Mouse (Mus musculus) MEL (cell line): ENCODE measurements around the gene Itga11. TPM values are rescaled to one million over a fixed set of nuclear protein-coding genes. Genes with fewer than 3 reads are reported as not detected.
A peak's percentile ranks its signal among the peaks of the same experiment; 100 is the strongest.

Experiments used
- DNase-seq: peaks from one replicate; pipeline ENCODE4 v3.0.0; 2011; ENCODE audit warnings: low read depth, low spot score
- H3K27ac ChIP-seq: 2 replicates; pipeline ENCODE4 v1.5.1; 2012; ENCODE audit warnings: low read depth, mild to moderate bottlenecking, control low read depth, low read length, moderate library complexity; ENCODE audit not compliant: control insufficient read depth
- H3K27me3 ChIP-seq, 2 experiments: fragments of 150-350 bp in 1 of 2; sonication (generic) in 1 of 2; 2 replicates each; pipeline ENCODE4 v1.6.1; 2012; ENCODE audit warnings: low read length in 2 of 2, mild to moderate bottlenecking in 2 of 2, improper control_type of control experiment in 1 of 2, moderate library complexity in 1 of 2; ENCODE audit not compliant: insufficient read depth in 2 of 2, control insufficient read depth in 1 of 2
- H3K36me3 ChIP-seq, 2 experiments: 2 replicates each; pipeline ENCODE4 v1.6.1; 2012 to 2014; ENCODE audit warnings: low read length in 2 of 2, improper control_type of control experiment in 1 of 2, inconsistent platforms in 1 of 2, mild to moderate bottlenecking in 1 of 2; ENCODE audit not compliant: insufficient read depth in 2 of 2, control insufficient read depth in 1 of 2
- H3K4me1 ChIP-seq, 2 experiments: fragments of 150-350 bp in 1 of 2; sonication (generic) in 1 of 2; 2 replicates each; pipeline ENCODE4 v1.6.1; 2012; ENCODE audit warnings: low read length in 2 of 2, improper control_type of control experiment in 1 of 2, mild to moderate bottlenecking in 1 of 2; ENCODE audit not compliant: insufficient read depth in 2 of 2, control insufficient read depth in 1 of 2
- H3K4me3 ChIP-seq, 2 experiments: fragments of 150-350 bp in 1 of 2; sonication (generic) in 1 of 2; 2 replicates each; pipeline ENCODE4 v1.5.1; 2012; ENCODE audit warnings: low read depth in 2 of 2, low read length in 2 of 2, mild to moderate bottlenecking in 2 of 2, moderate library complexity in 2 of 2, control low read depth in 1 of 2, improper control_type of control experiment in 1 of 2; ENCODE audit not compliant: control insufficient read depth in 1 of 2, insufficient read depth in 1 of 2
- H3K79me2 ChIP-seq: 2 replicates; pipeline ENCODE4 v1.6.1; 2012; ENCODE audit warnings: mild to moderate bottlenecking, low read length, moderate library complexity; ENCODE audit not compliant: control insufficient read depth, poor library complexity, insufficient read depth
- H3K9ac ChIP-seq: 2 replicates; pipeline ENCODE4 v1.6.1; 2012; ENCODE audit warnings: low read depth, mild to moderate bottlenecking, control low read depth, low read length, moderate library complexity; ENCODE audit not compliant: control insufficient read depth, poor library complexity, severe bottlenecking
- H3K9me3 ChIP-seq: fragments of 150-350 bp; sonication (generic); replicated peaks from 2 replicates; pipeline ENCODE4 v1.6.1; 2012; ENCODE audit warnings: mild to moderate bottlenecking, low read length, improper control_type of control experiment, moderate library complexity; ENCODE audit not compliant: insufficient read depth
- BHLHE40 ChIP-seq: IDR thresholded peaks from 2 replicates; pipeline ENCODE4 v1.6.1; 2012; ENCODE audit warnings: low read depth, mild to moderate bottlenecking, inconsistent platforms, low read length, improper control_type of control experiment, borderline replicate concordance
- CHD1 ChIP-seq: IDR thresholded peaks from 2 replicates; pipeline ENCODE4 v1.6.1; 2012; ENCODE audit warnings: low read depth, mild to moderate bottlenecking, inconsistent platforms, low read length, improper control_type of control experiment
- CTCF ChIP-seq, 3 experiments: IDR thresholded peaks in 2 of 3; conservative IDR thresholded peaks in 1 of 3; 2 replicates each; pipeline ENCODE4 v1.5.1; 2011 to 2012; ENCODE audit warnings: low read length in 3 of 3, low read depth in 2 of 3, mild to moderate bottlenecking in 2 of 3, improper control_type of control experiment in 1 of 3, inconsistent platforms in 1 of 3, mixed read lengths in 1 of 3, moderate library complexity in 1 of 3; ENCODE audit not compliant: control insufficient read depth in 1 of 3, insufficient read depth in 1 of 3, poor library complexity in 1 of 3, severe bottlenecking in 1 of 3
- E2F4 ChIP-seq: IDR thresholded peaks from 2 replicates; pipeline ENCODE4 v1.6.1; 2011; ENCODE audit warnings: low read depth, low read length, improper control_type of control experiment, borderline replicate concordance
- ELF1 ChIP-seq: IDR thresholded peaks from 2 replicates; pipeline ENCODE4 v1.6.1; 2014; ENCODE audit warnings: low read depth, mild to moderate bottlenecking, inconsistent platforms, low read length, improper control_type of control experiment, moderate library complexity
- ETS1 ChIP-seq: IDR thresholded peaks from 2 replicates; pipeline ENCODE4 v1.6.1; 2012; ENCODE audit warnings: low read depth, mild to moderate bottlenecking, inconsistent platforms, low read length, improper control_type of control experiment, moderate library complexity
- GABPA ChIP-seq: IDR thresholded peaks from 2 replicates; pipeline ENCODE4 v1.6.1; 2012; ENCODE audit warnings: low read depth, mild to moderate bottlenecking, inconsistent platforms, low read length, improper control_type of control experiment, moderate library complexity
- GATA1 ChIP-seq: IDR thresholded peaks from 2 replicates; pipeline ENCODE4 v1.6.1; 2011; ENCODE audit warnings: low read depth, low read length, improper control_type of control experiment
- HCFC1 ChIP-seq: IDR thresholded peaks from 2 replicates; pipeline ENCODE4 v1.6.1; 2012; ENCODE audit warnings: low read depth, mild to moderate bottlenecking, inconsistent platforms, low read length, improper control_type of control experiment, moderate library complexity
- JUND ChIP-seq: IDR thresholded peaks from 2 replicates; pipeline ENCODE4 v1.6.1; 2011; ENCODE audit warnings: low read depth, mild to moderate bottlenecking, improper control_type of control experiment, low read length
- KAT2A ChIP-seq: conservative IDR thresholded peaks from 2 replicates; pipeline ENCODE4 v1.6.1; 2012; ENCODE audit warnings: low read depth, low read length, improper control_type of control experiment, inconsistent platforms
- MAX ChIP-seq: IDR thresholded peaks from 2 replicates; pipeline ENCODE4 v1.6.1; 2011; ENCODE audit warnings: low read length, improper control_type of control experiment
- MAZ ChIP-seq: IDR thresholded peaks from 2 replicates; pipeline ENCODE4 v1.6.1; 2012; ENCODE audit warnings: low read depth, mild to moderate bottlenecking, inconsistent platforms, low read length, improper control_type of control experiment
- MEF2A ChIP-seq: IDR thresholded peaks from 2 replicates; pipeline ENCODE4 v1.6.1; 2014; ENCODE audit warnings: low read depth, mild to moderate bottlenecking, inconsistent platforms, low read length, improper control_type of control experiment; ENCODE audit not compliant: poor library complexity, insufficient replicate concordance, severe bottlenecking; ENCODE audit errors: extremely low read depth
- MXI1 ChIP-seq: IDR thresholded peaks from 2 replicates; pipeline ENCODE4 v1.6.1; 2011; ENCODE audit warnings: mild to moderate bottlenecking, low read depth, low read length, improper control_type of control experiment
- MYB ChIP-seq: IDR thresholded peaks from 2 replicates; pipeline ENCODE4 v1.6.1; 2011; ENCODE audit warnings: mild to moderate bottlenecking, low read depth, low read length, improper control_type of control experiment
- MYC ChIP-seq: IDR thresholded peaks from 2 replicates; pipeline ENCODE4 v1.6.1; 2011; ENCODE audit warnings: low read depth, mild to moderate bottlenecking, low read length, improper control_type of control experiment, moderate library complexity
- NELFE ChIP-seq: IDR thresholded peaks from 2 replicates; pipeline ENCODE4 v1.6.1; 2011; ENCODE audit warnings: low read depth, low read length, improper control_type of control experiment
- NRF1 ChIP-seq: IDR thresholded peaks from 2 replicates; pipeline ENCODE4 v1.6.1; 2014; ENCODE audit warnings: low read depth, mild to moderate bottlenecking, inconsistent platforms, low read length, improper control_type of control experiment, moderate library complexity; ENCODE audit not compliant: poor library complexity, insufficient read depth, severe bottlenecking
- POLR2A ChIP-seq, 2 experiments: IDR thresholded peaks; 2 replicates each; pipeline ENCODE4 v1.6.1; 2011 to 2012; ENCODE audit warnings: low read length in 2 of 2, mild to moderate bottlenecking in 2 of 2, control low read depth in 1 of 2, improper control_type of control experiment in 1 of 2, low read depth in 1 of 2, moderate library complexity in 1 of 2; ENCODE audit not compliant: control insufficient read depth in 1 of 2, insufficient read depth in 1 of 2, poor library complexity in 1 of 2
- POLR2AphosphoS2 ChIP-seq: IDR thresholded peaks from 2 replicates; pipeline ENCODE4 v1.6.1; 2011; ENCODE audit warnings: low read length, improper control_type of control experiment
- POLR2AphosphoS5 ChIP-seq: IDR thresholded peaks from 2 replicates; pipeline ENCODE4 v1.6.1; 2012; ENCODE audit warnings: low read depth, borderline replicate concordance, mild to moderate bottlenecking, inconsistent platforms, low read length, moderate library complexity, mixed read lengths
- RAD21 ChIP-seq: IDR thresholded peaks from 2 replicates; pipeline ENCODE4 v1.6.1; 2011; ENCODE audit warnings: mild to moderate bottlenecking, low read depth, low read length, improper control_type of control experiment
- RCOR1 ChIP-seq: IDR thresholded peaks from 2 replicates; pipeline ENCODE4 v1.6.1; 2012; ENCODE audit warnings: low read depth, mild to moderate bottlenecking, inconsistent platforms, low read length, improper control_type of control experiment
- SIN3A ChIP-seq: IDR thresholded peaks from 2 replicates; pipeline ENCODE4 v1.6.1; 2012; ENCODE audit warnings: low read length, improper control_type of control experiment, inconsistent platforms
- TAL1 ChIP-seq: IDR thresholded peaks from 2 replicates; pipeline ENCODE4 v1.6.1; 2012; ENCODE audit warnings: mild to moderate bottlenecking, inconsistent platforms, low read length, moderate library complexity, mixed read lengths
- TBP ChIP-seq: IDR thresholded peaks from 2 replicates; pipeline ENCODE4 v1.8.0; 2011; ENCODE audit warnings: low read depth, low read length, improper control_type of control experiment
- TCF12 ChIP-seq: IDR thresholded peaks from 2 replicates; pipeline ENCODE4 v1.6.1; 2014; ENCODE audit warnings: low read depth, mild to moderate bottlenecking, inconsistent platforms, low read length, improper control_type of control experiment, moderate library complexity
- UBTF ChIP-seq: IDR thresholded peaks from 2 replicates; pipeline ENCODE4 v1.6.1; 2012; ENCODE audit warnings: low read depth, mild to moderate bottlenecking, inconsistent platforms, low read length, improper control_type of control experiment, moderate library complexity, borderline replicate concordance; ENCODE audit not compliant: insufficient read depth
- USF2 ChIP-seq, 2 experiments: IDR thresholded peaks; 2 replicates each; pipeline ENCODE4 v1.6.1; 2011 to 2012; ENCODE audit warnings: improper control_type of control experiment in 2 of 2, low read length in 2 of 2, borderline replicate concordance in 1 of 2, inconsistent platforms in 1 of 2, low read depth in 1 of 2, mild to moderate bottlenecking in 1 of 2; ENCODE audit not compliant: insufficient read depth in 1 of 2
- ZC3H11A ChIP-seq: IDR thresholded peaks from 2 replicates; pipeline ENCODE4 v1.6.1; 2012; ENCODE audit warnings: low read depth, mild to moderate bottlenecking, inconsistent platforms, low read length, improper control_type of control experiment
- ZKSCAN1 ChIP-seq: IDR thresholded peaks from 2 replicates; pipeline ENCODE4 v1.6.1; 2012; ENCODE audit warnings: low read depth, mild to moderate bottlenecking, inconsistent platforms, low read length, improper control_type of control experiment, moderate library complexity
- ZMIZ1 ChIP-seq: IDR thresholded peaks from 2 replicates; pipeline ENCODE4 v1.6.1; 2012; ENCODE audit warnings: low read depth, mild to moderate bottlenecking, inconsistent platforms, low read length, improper control_type of control experiment, moderate library complexity
- polyA plus RNA-seq, 2 experiments: library from polyadenylated mRNA; stranded (reverse) in 1 of 2; unstranded in 1 of 2; fragments of >175 nt in 1 of 2; fragments of >200 nt in 1 of 2; gene quantifications; 2 replicates each; pipeline versions ENCODE4 v1.2.1 to v1.2.4; 2012; ENCODE audit warnings: low replicate concordance in 2 of 2, low read depth in 1 of 2; ENCODE audit not compliant: insufficient read length in 2 of 2, insufficient read depth in 1 of 2, missing spikeins in 1 of 2
- total RNA-seq: library from RNA; depleted of rRNA; stranded (reverse); fragments of 300-350 nt; gene quantifications from 2 replicates; pipeline ENCODE4 v1.2.3, GENCODE M21; 2012

The Itga11 gene
- total and polyA plus RNA-seq, 3 experiments = not detected

DNA sequence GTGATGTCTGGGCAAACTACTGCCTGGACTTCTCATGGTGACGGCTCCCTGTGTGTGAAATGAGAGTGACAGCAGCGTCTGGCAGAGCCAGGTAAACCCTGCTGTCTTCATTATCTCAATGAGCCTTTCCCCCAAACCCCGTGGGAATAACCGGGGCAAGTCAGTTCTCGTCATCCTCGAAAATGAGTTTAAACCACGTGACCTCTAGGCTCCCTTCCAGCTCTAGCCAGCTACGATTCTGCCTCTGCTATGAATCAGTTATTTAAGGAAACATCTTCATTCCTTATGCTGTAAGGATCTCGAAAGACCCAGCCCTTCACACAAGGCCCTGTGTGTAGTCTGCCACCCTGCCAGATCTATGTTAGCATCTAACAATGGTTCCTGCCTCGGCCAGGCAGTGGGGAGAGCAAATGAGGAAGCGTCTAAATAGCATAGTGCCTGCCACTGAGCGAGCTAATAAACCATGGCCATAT lies 139.5 kb downstream of the Itga11 start (continued):
- TF ChIP-seq SIN3A = peak; percentile 74
- TF ChIP-seq ZC3H11A = no peak
- peak; percentile 43 to 77; a peak in 3 of 4 replicates for TF ChIP-seq USF2 (IDR thresholded peaks at IDR 0.05; ENCODE audit: borderline replicate concordance in 1 of 2, insufficient read depth in 1 of 2, low read depth in 1 of 2, low read length in 2 of 2)
- TF ChIP-seq MYB = no peak
- 0 out of 2 replicates have a peak, but pooled peaks have one; percentile 39 for TF ChIP-seq ELF1
- TF ChIP-seq JUND = no peak
- TF ChIP-seq TBP = peak; percentile 72
- TF ChIP-seq POLR2AphosphoS5 = no peak
- no peak for TF ChIP-seq E2F4
- TF ChIP-seq RCOR1 = peak; percentile 26; the same call in 1 of the 2 replicates
- 0 out of 2 replicates have a peak, but pooled peaks have one; percentile 22 for TF ChIP-seq TCF12
- 0 out of 2 replicates have a peak, but pooled peaks have one; percentile 50 for TF ChIP-seq HCFC1
- TF ChIP-seq MAZ = no peak

DNA sequence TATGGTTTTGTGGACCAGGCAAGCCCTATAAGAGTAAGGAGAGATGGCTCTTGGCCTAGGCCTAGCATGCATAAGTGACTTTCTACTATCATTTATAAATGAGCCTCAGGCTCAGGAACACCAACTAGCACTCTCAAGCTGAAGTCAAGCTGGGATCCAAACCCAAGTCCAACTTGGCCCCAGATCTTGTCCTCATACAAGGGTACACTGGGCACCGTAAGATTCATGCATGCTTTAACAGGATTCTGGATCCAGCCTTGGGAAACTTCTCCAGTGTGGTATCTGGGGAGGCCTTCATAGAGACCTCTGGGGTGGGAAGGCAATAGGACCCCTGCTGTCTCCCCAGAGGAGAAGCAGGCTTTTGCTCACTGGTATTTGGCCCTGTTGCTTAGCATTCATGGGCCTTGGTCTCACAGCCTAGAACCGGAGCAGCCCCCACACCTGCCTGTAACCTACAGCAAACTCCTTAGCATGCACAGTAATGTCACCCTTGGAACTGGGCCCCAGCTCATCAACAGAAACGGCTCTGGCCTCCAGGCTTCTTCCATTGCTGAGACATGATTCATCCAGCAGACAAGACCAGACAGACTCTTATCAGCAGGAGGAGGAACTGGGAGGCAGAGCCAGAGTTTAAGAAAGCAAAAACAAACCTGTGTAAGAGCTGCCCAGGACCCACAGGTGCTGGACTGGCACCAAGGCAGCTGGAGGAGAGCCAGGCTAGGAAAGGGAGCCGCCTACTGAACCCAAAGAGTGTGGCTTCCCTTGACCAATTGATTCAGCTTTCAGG lies 140.4 kb downstream of the Itga11 start:
- peak overlapping the region; percentile 65 for H3K27ac ChIP-seq
- H3K9me3 ChIP-seq = no peaks in the 10 kb centered on the region
- DNase-seq = peak; percentile 74
- no peaks in the 10 kb centered on the region for H3K79me2 ChIP-seq
- peak overlapping the region; percentile 12 to 22; a peak in 2 of 4 replicates for H3K4me3 ChIP-seq
- peak overlapping the region; percentile 49 for H3K9ac ChIP-seq
- H3K36me3 ChIP-seq = peaks cover 0 to 19% of the 10 kb centered on the region in 2 experiments; a peak in 2 of 4 replicates
- no peaks in the 10 kb centered on the region for H3K27me3 ChIP-seq
- peaks cover 12 to 27% of the 10 kb centered on the region in 2 experiments for H3K4me1 ChIP-seq
- TF ChIP-seq TAL1 (no peak), MEF2A (no peak), MAX (no peak), MXI1 (no peak), KAT2A (no peak), BHLHE40 (no peak), POLR2AphosphoS2 (no peak), NRF1 (no peak), GABPA (no peak), UBTF (no peak), MYC (no peak), CHD1 (no peak), MAZ (peak; percentile 68; the same call in 1 of the 2 replicates), POLR2A (IDR thresholded peaks at IDR 0.05; ENCODE audit: control insufficient read depth in 1 of 2, insufficient read depth in 1 of 2, low read depth in 1 of 2, low read length in 2 of 2, poor library complexity in 1 of 2) (no peak), ZC3H11A (no peak), TBP (no peak), CTCF (IDR thresholded peaks at IDR 0.05 in 2 of 3, conservative IDR thresholded peaks at IDR 0.05 in 1 of 3; ENCODE audit: control insufficient read depth in 1 of 3, insufficient read depth in 1 of 3, low read depth in 2 of 3, low read length in 3 of 3, poor library complexity in 1 of 3, severe bottlenecking in 1 of 3) (no peak), ZMIZ1 (no peak), GATA1 (peak; percentile 72), ETS1 (peak; percentile 34; the same call in 1 of the 2 replicates), SIN3A (peak; percentile 39; the same call in 1 of the 2 replicates), NELFE (no peak), RAD21 (no peak), POLR2AphosphoS5 (no peak), ZKSCAN1 (no peak), RCOR1 (no peak; the same call in none of the 2 replicates)
